Mouse (Mus musculus): Measurements from ENCODE around the gene Zfyve27. TPM values are rescaled to one million over a fixed set of nuclear protein-coding genes. Genes with fewer than 3 reads are reported as not detected.
A peak's percentile ranks its signal among the peaks of the same experiment; 100 is the strongest.

The Zfyve27 gene
- total and polyA plus RNA-seq, 3 experiments = 27.0 to 40.2 TPM; not detected in 1

GRCm38 (mm10) chr19:42169322-42169975, 5.7 kb downstream of the Zfyve27 start (continued):
- TF ChIP-seq ZMIZ1 (IDR thresholded peaks at IDR 0.05; ENCODE audit: low read depth, low read length) (no peak), ETS1 (IDR thresholded peaks at IDR 0.05; ENCODE audit: low read depth, low read length) (peak; percentile 99), NELFE (IDR thresholded peaks at IDR 0.05; ENCODE audit: low read depth, low read length) (no peak), ZC3H11A (IDR thresholded peaks at IDR 0.05; ENCODE audit: low read depth, low read length) (0 out of 2 replicates have a peak, but pooled peaks have one; percentile 1)

GRCm38 (mm10) chr19:42170025-42170969, 6.5 kb downstream of the Zfyve27 start:
- Histone ChIP-seq H3K4me3 (ENCODE audit: control insufficient read depth in 1 of 2, insufficient read depth in 1 of 2, low read depth in 2 of 2, low read length in 2 of 2) (peak overlapping the region; percentile 86 to 90), H3K79me2 (ENCODE audit: control insufficient read depth, insufficient read depth, low read length, poor library complexity) (peaks cover 17% of the 10 kb centered on the region), H3K27ac (ENCODE audit: control insufficient read depth, low read depth, low read length) (peak overlapping the region; percentile 79), H3K27me3 (ENCODE audit: control insufficient read depth in 1 of 2, insufficient read depth in 2 of 2, low read length in 2 of 2) (no peaks in the 10 kb centered on the region), H3K4me1 (ENCODE audit: control insufficient read depth in 1 of 2, insufficient read depth in 2 of 2, low read length in 2 of 2) (peaks cover 13 to 31% of the 10 kb centered on the region in 2 experiments), H3K9me3 (replicated peaks; ENCODE audit: insufficient read depth, low read length) (no peaks in the 10 kb centered on the region), H3K9ac (ENCODE audit: control insufficient read depth, low read depth, low read length, poor library complexity, severe bottlenecking) (peak overlapping the region; percentile 79), H3K36me3 (ENCODE audit: control insufficient read depth in 1 of 2, insufficient read depth in 2 of 2, low read length in 2 of 2) (peaks cover 0 to 27% of the 10 kb centered on the region in 2 experiments; a peak in 2 of 4 replicates)
- TF ChIP-seq SMC3 (IDR thresholded peaks at IDR 0.05; ENCODE audit: low read depth, low read length) (no peak), SIN3A (IDR thresholded peaks at IDR 0.05; ENCODE audit: low read length) (peak; percentile 93), MYB (IDR thresholded peaks at IDR 0.05; ENCODE audit: low read depth, low read length) (no peak), POLR2AphosphoS2 (IDR thresholded peaks at IDR 0.05; ENCODE audit: low read length) (peak; percentile 40; the same call in 1 of the 2 replicates), ZNF384 (IDR thresholded peaks at IDR 0.05; ENCODE audit: low read depth, low read length) (peak; percentile 99), ELF1 (IDR thresholded peaks at IDR 0.05; ENCODE audit: low read depth, low read length) (peak; percentile 98), NELFE (IDR thresholded peaks at IDR 0.05; ENCODE audit: low read depth, low read length) (peak; percentile 78), TCF12 (IDR thresholded peaks at IDR 0.05; ENCODE audit: low read depth, low read length) (peak; percentile 42), HCFC1 (IDR thresholded peaks at IDR 0.05; ENCODE audit: low read depth, low read length) (peak; percentile 88), CHD1 (IDR thresholded peaks at IDR 0.05; ENCODE audit: low read depth, low read length) (peak; percentile 36; the same call in 1 of the 2 replicates), EP300 (IDR thresholded peaks at IDR 0.05; ENCODE audit: low read depth in 1 of 2, low read length in 2 of 2) (peak in 1 of 2 experiments; percentile 32; a peak in 1 of 4 replicates), ETS1 (IDR thresholded peaks at IDR 0.05; ENCODE audit: low read depth, low read length) (0 out of 2 replicates have a peak, but pooled peaks have one; percentile 41), CHD2 (IDR thresholded peaks at IDR 0.05; ENCODE audit: low read length) (no peak; the same call in 1 of the 2 replicates), ZMIZ1 (IDR thresholded peaks at IDR 0.05; ENCODE audit: low read depth, low read length) (peak; percentile 34; the same call in 1 of the 2 replicates), MYC (IDR thresholded peaks at IDR 0.05; ENCODE audit: low read depth, low read length) (0 out of 2 replicates have a peak, but pooled peaks have one; percentile 12), NRF1 (IDR thresholded peaks at IDR 0.05; ENCODE audit: insufficient read depth, low read depth, low read length, poor library complexity, severe bottlenecking) (peak; percentile 86), BHLHE40 (IDR thresholded peaks at IDR 0.05; ENCODE audit: borderline replicate concordance, low read depth, low read length) (no peak), MAFK (IDR thresholded peaks at IDR 0.05; ENCODE audit: borderline replicate concordance, low read depth, low read length) (no peak), POLR2A (IDR thresholded peaks at IDR 0.05; ENCODE audit: control insufficient read depth in 1 of 2, insufficient read depth in 1 of 2, low read depth in 1 of 2, low read length in 2 of 2, poor library complexity in 1 of 2) (peak; percentile 83 to 89), TBP (IDR thresholded peaks at IDR 0.05; ENCODE audit: low read depth, low read length) (0 out of 2 replicates have a peak, but pooled peaks have one; percentile 22), MXI1 (IDR thresholded peaks at IDR 0.05; ENCODE audit: low read depth, low read length) (peak; percentile 50)
- DNase-seq (ENCODE audit: low read depth, low spot score) = peak; percentile 99

Data from MEL (cell line).